Comparison of ENCODE assay signal across 13 mouse cellular contexts in genomic region chr15:27664126-27664525, GRCm38 (mm10). TPM values are rescaled to one million over a fixed set of nuclear protein-coding genes. Genes with fewer than 3 reads are reported as not detected.
DNase-seq lines count a peak whose midpoint lies in the region; ATAC-seq and TF ChIP-seq lines count a peak whose summit lies in the region.
"Had no signal": no experiment of that assay in that cellular context is flagged by ENCODE, and none has a peak within 500 bp of the region (broad histone marks: within the 10 kb centered on the region; RNA-seq: fewer than 3 reads in every experiment).

No protein-coding gene starts in this region.

- H3K27me3 ChIP-seq in lung, postnatal 0 days (replicated peaks; ENCODE audit: insufficient read depth, low read length): no peaks in the 10 kb centered on the region
- H3K27me3 ChIP-seq in liver, embryonic 16.5 days (ENCODE audit: control insufficient read depth, insufficient read depth, low read depth, low read length): no peaks in the 10 kb centered on the region
- H3K27me3 ChIP-seq in hindbrain, postnatal 0 days (ENCODE audit: insufficient read depth, low read length): no peaks in the 10 kb centered on the region

- H3K27ac ChIP-seq in lung, postnatal 0 days (ENCODE audit: low read length): no peak overlapping the region
- peak overlapping the region; percentile 55 for H3K27ac ChIP-seq in liver, embryonic 16.5 days (ENCODE audit: low read length)
- H3K27ac ChIP-seq in hindbrain, postnatal 0 days: no peak overlapping the region
- H3K27ac ChIP-seq: gastrocnemius, adult 2 months had no signal

- ATAC-seq in lung, postnatal 0 days: peak; percentile 34
- ATAC-seq in liver, embryonic 16.5 days (ENCODE audit: low read depth): peak; percentile 60; the same call in 1 of the 2 replicates
- ATAC-seq in neutrophil, adult 5-6 weeks (ENCODE audit: extremely low read depth, insufficient number of reproducible peaks, low FRiP score, poor library complexity, severe bottlenecking): peak; percentile 70
- no peak for ATAC-seq in hindbrain, postnatal 0 days
- ATAC-seq: forebrain, postnatal 0 days had no signal

- DNase-seq in heart, adult 11 months: peak; percentile 96
- no peak for DNase-seq in heart, postnatal 10 days
- peak; percentile 55 for DNase-seq in lung, postnatal 0 days (ENCODE audit: low spot score)
- DNase-seq in lung, adult 2 months: no peak
- DNase-seq in hindbrain, postnatal 0 days (ENCODE audit: low spot score): no peak
- DNase-seq in adrenal gland, postnatal 4 days (ENCODE audit: low spot score in 2 of 2): no peak
- DNase-seq: adrenal gland, postnatal 10 days; cerebellum, postnatal 36 days; forebrain, postnatal 0 days; gastrocnemius, adult 2 months; thymus, adult 18-20 months had no signal

- no peak overlapping the region for H3K4me2 ChIP-seq in lung, postnatal 0 days (replicated peaks; ENCODE audit: low read depth, low read length)
- H3K4me2 ChIP-seq in liver, embryonic 16.5 days (ENCODE audit: low read depth, low read length): no peak overlapping the region
- no peak overlapping the region for H3K4me2 ChIP-seq in hindbrain, postnatal 0 days (ENCODE audit: low read depth, low read length)

- no peaks in the 10 kb centered on the region for H3K9me3 ChIP-seq in lung, postnatal 0 days (ENCODE audit: low read length)
- no peaks in the 10 kb centered on the region for H3K9me3 ChIP-seq in liver, embryonic 16.5 days (replicated peaks; ENCODE audit: control insufficient read depth, low read length)
- no peaks in the 10 kb centered on the region for H3K9me3 ChIP-seq in hindbrain, postnatal 0 days (ENCODE audit: low read length)

- H3K36me3 ChIP-seq in lung, postnatal 0 days (ENCODE audit: insufficient read depth, low read length): no peaks in the 10 kb centered on the region
- H3K36me3 ChIP-seq in liver, embryonic 16.5 days (ENCODE audit: control insufficient read depth, insufficient read depth): no peaks in the 10 kb centered on the region
- no peaks in the 10 kb centered on the region for H3K36me3 ChIP-seq in hindbrain, postnatal 0 days (ENCODE audit: insufficient read depth, low read length)

- intact Hi-C loops in heart, postnatal 10 days (cut with DNase I): no loop called here

- H3K9ac ChIP-seq in lung, postnatal 0 days (replicated peaks; ENCODE audit: low read depth): no peak overlapping the region
- no peak overlapping the region for H3K9ac ChIP-seq in liver, embryonic 16.5 days (ENCODE audit: low read depth, low read length)
- no peak overlapping the region for H3K9ac ChIP-seq in hindbrain, postnatal 0 days (replicated peaks; ENCODE audit: low read length)
- H3K9ac ChIP-seq: forebrain, postnatal 0 days had no signal

- no peak for TF ChIP-seq CTCF in lung, postnatal 0 days (IDR thresholded peaks at IDR 0.05)
- TF ChIP-seq CTCF in lung, adult 2 months (IDR thresholded peaks at IDR 0.05; ENCODE audit: insufficient read depth, low read length): no peak
- no peak for TF ChIP-seq CTCF in hindbrain, postnatal 0 days (IDR thresholded peaks at IDR 0.05; ENCODE audit: low read depth)

- TF ChIP-seq EP300 in lung, postnatal 0 days (IDR thresholded peaks at IDR 0.05): no peak

- no peak for TF ChIP-seq POLR2A in lung, adult 2 months (IDR thresholded peaks at IDR 0.05; ENCODE audit: borderline replicate concordance, extremely low read depth, low read depth, low read length)

- no peak overlapping the region for H3K4me3 ChIP-seq in lung, postnatal 0 days (ENCODE audit: low read depth, low read length)
- H3K4me3 ChIP-seq in lung, adult 2 months (replicated peaks; ENCODE audit: extremely low read depth, low read depth, low read length): no peak overlapping the region
- no peak overlapping the region for H3K4me3 ChIP-seq in liver, embryonic 16.5 days (ENCODE audit: low read depth, low read length)
- no peak overlapping the region for H3K4me3 ChIP-seq in hindbrain, postnatal 0 days (ENCODE audit: low read length)
- H3K4me3 ChIP-seq: gastrocnemius, adult 2 months had no signal

- 59% methylated on average over 9 of the region's 9 CpGs for WGBS in lung, postnatal 0 days
- 71% methylated on average over 9 of the region's 9 CpGs for WGBS in lung, adult 2 months
- WGBS in liver, embryonic 16.5 days (ENCODE audit: insufficient replicate concordance): 46% methylated on average over 9 of the region's 9 CpGs
- 94% methylated on average over 9 of the region's 9 CpGs for WGBS in hindbrain, postnatal 0 days

- H3K4me1 ChIP-seq in lung, postnatal 0 days (ENCODE audit: insufficient read depth, low read depth, low read length): no peaks in the 10 kb centered on the region
- peaks cover 3% of the 10 kb centered on the region; the same call in 1 of the 2 replicates for H3K4me1 ChIP-seq in lung, adult 2 months (ENCODE audit: control insufficient read depth, insufficient read depth, low read length)
- peaks cover 5% of the 10 kb centered on the region for H3K4me1 ChIP-seq in liver, embryonic 16.5 days (ENCODE audit: control insufficient read depth, low read depth, low read length)
- H3K4me1 ChIP-seq in hindbrain, postnatal 0 days (ENCODE audit: insufficient read depth, low read length): no peaks in the 10 kb centered on the region

RNA-seq across cellular contexts. Expression of gene Otulinl, which starts 17.3 kb away (rescaled TPM):
- 1 to 10 TPM; 1.2 to 3.6 TPM for total RNA-seq in heart, postnatal 10 days (2021)
- polyA plus RNA-seq in lung, postnatal 0 days (2015; fragmentation: Nextera tagmentation; extraction: Ambion mirVana): 38.9 and 58.5 TPM in 2 replicates
- polyA plus RNA-seq in lung, adult 2 months (2012; rRNA removed): 7.5 and 9.9 TPM in 2 replicates
- polyA plus RNA-seq in liver, embryonic 16.5 days (2015; fragmentation: Nextera tagmentation; extraction: Ambion mirVana): 8.8 and 9.5 TPM in 2 replicates
- total RNA-seq in neutrophil, adult 5-6 weeks (2017): 31.5 and 44.2 TPM in 2 replicates
- 5.5 and 11.0 TPM in 2 replicates for total RNA-seq in hindbrain, postnatal 0 days (2014; rRNA removed)
- polyA plus RNA-seq in hindbrain, postnatal 0 days (2015; fragmentation: Nextera tagmentation; extraction: Ambion mirVana): 13.1 and 18.4 TPM in 2 replicates
- 1 to 10 TPM; 6.2 to 8.3 TPM for total RNA-seq in adrenal gland, postnatal 4 days (2021)

RNA-seq across cellular contexts. Expression of gene Otulin, which starts 33.6 kb away (rescaled TPM):
- total RNA-seq in heart, postnatal 10 days (2021): 10 to 100 TPM; 38.2 to 43.5 TPM
- 26.2 and 29.4 TPM in 2 replicates for polyA plus RNA-seq in lung, postnatal 0 days (2015; fragmentation: Nextera tagmentation; extraction: Ambion mirVana)
- polyA plus RNA-seq in lung, adult 2 months (2012; rRNA removed): 16.4 and 23.7 TPM in 2 replicates
- 7.8 and 12.3 TPM in 2 replicates for polyA plus RNA-seq in liver, embryonic 16.5 days (2015; fragmentation: Nextera tagmentation; extraction: Ambion mirVana)
- 78.6 and 82.3 TPM in 2 replicates for total RNA-seq in neutrophil, adult 5-6 weeks (2017)
- 15.9 and 16.5 TPM in 2 replicates for total RNA-seq in hindbrain, postnatal 0 days (2014; rRNA removed)
- polyA plus RNA-seq in hindbrain, postnatal 0 days (2015; fragmentation: Nextera tagmentation; extraction: Ambion mirVana): 25.4 and 26.3 TPM in 2 replicates
- total RNA-seq in adrenal gland, postnatal 4 days (2021): 10 to 100 TPM; 42.7 to 43.5 TPM

Comparison
In these comparisons a context has a peak if more than half of its experiments do, and no peak if none do; other contexts are left out.
1. DNase-seq: peak in heart, adult 11 months (single experiment) and lung, postnatal 0 days (single experiment); none in heart, postnatal 10 days (0 of 2), lung, adult 2 months (single experiment), hindbrain, postnatal 0 days (single experiment) and adrenal gland, postnatal 4 days (0 of 2).